Mouse (Mus musculus) bone marrow macrophage, adult 2 months (primary cell): ENCODE results near the gene Mogat2.

Experiments used
- CTCF ChIP-seq: IDR thresholded peaks from 2 replicates; pipeline ENCODE4 v1.5.1; 2012; ENCODE audit warnings: low read depth, mild to moderate bottlenecking, low read length, moderate library complexity
- POLR2A ChIP-seq: IDR thresholded peaks from 2 replicates; pipeline ENCODE4 v1.6.1; 2012; ENCODE audit warnings: mild to moderate bottlenecking, low read depth, low read length, borderline replicate concordance

DNA sequence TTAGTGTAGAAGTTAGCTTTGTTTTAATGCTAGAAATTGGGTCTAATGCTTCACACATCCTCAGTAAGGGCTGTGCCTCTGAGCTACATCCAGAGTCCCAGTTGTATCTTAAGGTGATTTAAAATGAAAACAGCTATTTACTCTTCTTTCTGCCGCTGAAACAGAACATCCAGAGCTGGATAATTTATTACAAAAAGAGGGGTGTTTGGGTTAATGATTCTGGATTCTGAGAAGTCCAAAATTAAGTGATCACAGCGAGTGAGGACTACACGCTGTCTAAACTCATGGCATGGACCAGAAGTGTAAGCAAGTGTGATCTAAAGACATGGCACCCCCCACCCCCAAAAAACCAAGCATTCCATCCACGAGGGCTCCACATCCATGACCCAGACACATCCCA, 44.5 kb downstream of the Mogat2 start:
- TF ChIP-seq POLR2A (no peak), CTCF (no peak)
